In genomic region chr11:88588688-88589210, GRCm38 (mm10) we compare ENCODE assay signal across 14 mouse cellular contexts.
DNase-seq lines count a peak whose midpoint lies in the region; ATAC-seq lines count a peak whose summit lies in the region.
"Had no signal": no experiment of that assay in that cellular context is flagged by ENCODE, and none has a peak within 500 bp of the region (broad histone marks: within the 10 kb centered on the region; RNA-seq: fewer than 3 reads in every experiment).

No protein-coding gene starts in this region.

- H3K4me3 ChIP-seq in kidney, embryonic 16.5 days (ENCODE audit: low read length), result no peak overlapping the region
- H3K4me3 ChIP-seq in embryonic facial prominence, embryonic 12.5 days, result no peak overlapping the region
- no peak overlapping the region for H3K4me3 ChIP-seq in hindbrain, embryonic 13.5 days
- H3K4me3 ChIP-seq in midbrain, embryonic 16.5 days (ENCODE audit: low read depth, low read length), result no peak overlapping the region
- H3K4me3 ChIP-seq: heart, embryonic 15.5 days; stomach, embryonic 15.5 days had no signal

- no peaks in the 10 kb centered on the region for H3K27me3 ChIP-seq in kidney, embryonic 16.5 days (ENCODE audit: insufficient read depth, low read length)
- H3K27me3 ChIP-seq in embryonic facial prominence, embryonic 12.5 days, result no peaks in the 10 kb centered on the region
- no peaks in the 10 kb centered on the region for H3K27me3 ChIP-seq in hindbrain, embryonic 13.5 days
- H3K27me3 ChIP-seq in midbrain, embryonic 16.5 days (ENCODE audit: control insufficient read depth, insufficient read depth, low read depth, low read length), result no peaks in the 10 kb centered on the region
- H3K27me3 ChIP-seq: heart, embryonic 15.5 days; stomach, embryonic 15.5 days had no signal

- H3K9me3 ChIP-seq in kidney, embryonic 16.5 days (ENCODE audit: low read length), result no peaks in the 10 kb centered on the region
- H3K9me3 ChIP-seq in embryonic facial prominence, embryonic 12.5 days, result no peaks in the 10 kb centered on the region
- no peaks in the 10 kb centered on the region for H3K9me3 ChIP-seq in hindbrain, embryonic 13.5 days
- no peaks in the 10 kb centered on the region for H3K9me3 ChIP-seq in midbrain, embryonic 16.5 days (replicated peaks; ENCODE audit: control insufficient read depth, low read length, poor library complexity, severe bottlenecking)
- H3K9me3 ChIP-seq: heart, embryonic 15.5 days; stomach, embryonic 15.5 days had no signal

- DNase-seq in kidney, postnatal 14 days, result no peak
- DNase-seq in heart, adult 9 months (ENCODE audit: low spot score in 2 of 2), result no peak
- no peak for DNase-seq in adrenal gland, postnatal 4 days (ENCODE audit: low spot score in 2 of 2)
- DNase-seq in cerebellum, adult 9-11 months, result no peak
- DNase-seq: adrenal gland, postnatal 36 days; B cell, adult 2 months; cerebellum, postnatal 14 days; kidney, postnatal 10 days had no signal

- ATAC-seq in kidney, embryonic 16.5 days (ENCODE audit: low FRiP score, low TSS enrichment), result peak; percentile 53
- ATAC-seq in embryonic facial prominence, embryonic 12.5 days (ENCODE audit: insufficient number of reproducible peaks, insufficient read depth, low FRiP score, low TSS enrichment), result no peak
- no peak for ATAC-seq in hindbrain, embryonic 13.5 days (ENCODE audit: low FRiP score)
- peak; percentile 55 for ATAC-seq in midbrain, embryonic 16.5 days

- peaks cover 89% of the 10 kb centered on the region for H3K4me1 ChIP-seq in kidney, embryonic 16.5 days (ENCODE audit: insufficient read depth, low read length)
- peaks cover 49% of the 10 kb centered on the region for H3K4me1 ChIP-seq in embryonic facial prominence, embryonic 12.5 days
- peaks cover 93% of the 10 kb centered on the region for H3K4me1 ChIP-seq in hindbrain, embryonic 13.5 days (replicated peaks)
- H3K4me1 ChIP-seq in midbrain, embryonic 16.5 days (ENCODE audit: control insufficient read depth, insufficient read depth, low read length), result peaks cover 58% of the 10 kb centered on the region

- H3K4me2 ChIP-seq in kidney, embryonic 16.5 days (replicated peaks; ENCODE audit: low read depth, low read length), result no peak overlapping the region
- no peak overlapping the region for H3K4me2 ChIP-seq in embryonic facial prominence, embryonic 12.5 days (replicated peaks)
- H3K4me2 ChIP-seq in hindbrain, embryonic 13.5 days, result no peak overlapping the region
- no peak overlapping the region for H3K4me2 ChIP-seq in midbrain, embryonic 16.5 days (ENCODE audit: low read length)
- H3K4me2 ChIP-seq: heart, embryonic 15.5 days; stomach, embryonic 15.5 days had no signal

- peak overlapping the region; percentile 91 for H3K27ac ChIP-seq in kidney, embryonic 16.5 days (ENCODE audit: low read length)
- H3K27ac ChIP-seq in embryonic facial prominence, embryonic 12.5 days, result peak overlapping the region; percentile 56
- peak overlapping the region; percentile 92 for H3K27ac ChIP-seq in hindbrain, embryonic 13.5 days
- H3K27ac ChIP-seq in midbrain, embryonic 16.5 days (ENCODE audit: low read length), result peak overlapping the region; percentile 65
- H3K27ac ChIP-seq: heart, embryonic 15.5 days; stomach, embryonic 15.5 days had no signal

- H3K36me3 ChIP-seq in kidney, embryonic 16.5 days (ENCODE audit: insufficient read depth, low read length), result peaks cover 8% of the 10 kb centered on the region
- peaks cover 16% of the 10 kb centered on the region for H3K36me3 ChIP-seq in embryonic facial prominence, embryonic 12.5 days
- H3K36me3 ChIP-seq in hindbrain, embryonic 13.5 days, result peaks cover 6% of the 10 kb centered on the region; the same call in 1 of the 2 replicates
- H3K36me3 ChIP-seq in midbrain, embryonic 16.5 days (ENCODE audit: control insufficient read depth, insufficient read depth, low read length), result no peaks in the 10 kb centered on the region

- H3K9ac ChIP-seq in kidney, embryonic 16.5 days (replicated peaks; ENCODE audit: low read length), result peak overlapping the region; percentile 12; the same call in 1 of the 2 replicates
- no peak overlapping the region for H3K9ac ChIP-seq in embryonic facial prominence, embryonic 12.5 days
- peak overlapping the region; percentile 43; the same call in 1 of the 2 replicates for H3K9ac ChIP-seq in hindbrain, embryonic 13.5 days
- 0 out of 2 replicates have a peak overlapping the region, but pooled peaks have one; percentile 35 for H3K9ac ChIP-seq in midbrain, embryonic 16.5 days (ENCODE audit: low read depth, low read length)
- H3K9ac ChIP-seq: heart, embryonic 15.5 days; stomach, embryonic 15.5 days had no signal

- 43% methylated on average over 9 of the region's 9 CpGs for WGBS in kidney, embryonic 16.5 days
- 85% methylated on average over 9 of the region's 9 CpGs for WGBS in embryonic facial prominence, embryonic 12.5 days
- WGBS in hindbrain, embryonic 13.5 days, result 22% methylated on average over 9 of the region's 9 CpGs
- WGBS in midbrain, embryonic 16.5 days, result 32% methylated on average over 9 of the region's 9 CpGs

Comparison
In these comparisons a context has a peak if more than half of its experiments do, and no peak if none do; other contexts are left out.
1. ATAC-seq: peak in kidney, embryonic 16.5 days (single experiment) and midbrain, embryonic 16.5 days (single experiment); none in embryonic facial prominence, embryonic 12.5 days (single experiment) and hindbrain, embryonic 13.5 days (single experiment).
2. Peak in every context shown above with its lines, with median percentiles within 50 percentile points of each other: H3K27ac ChIP-seq.